Mouse (Mus musculus) stomach, embryonic 14.5 days (tissue): ENCODE data around the gene Dlx6. TPM values are rescaled to one million over a fixed set of nuclear protein-coding genes. Genes with fewer than 3 reads are reported as not detected.

ENCODE experiments used
- ATAC-seq: fragments of 200-750 bp; cut with Nextera tagmentation; 2 replicates; pipeline ENCODE4 v1.8.0; 2017; ENCODE audit warnings: low read depth, moderate TSS enrichment; ENCODE audit not compliant: insufficient number of reproducible peaks, insufficient read depth, low FRiP score
- H3K27ac ChIP-seq: fragments of 300-500 bp; sonication (generic); 2 replicates; pipeline ENCODE4 v1.5.1; 2014; ENCODE audit warnings: mild to moderate bottlenecking, low read length, moderate library complexity, mixed read lengths
- H3K27me3 ChIP-seq: fragments of 300-500 bp; sonication (generic); 2 replicates; pipeline ENCODE4 v1.6.1; 2014; ENCODE audit warnings: low read length, control low read depth, mixed read lengths; ENCODE audit not compliant: control insufficient read depth, insufficient read depth
- H3K36me3 ChIP-seq: fragments of 300-500 bp; sonication (generic); 2 replicates; pipeline ENCODE4 v1.6.1; 2014; ENCODE audit warnings: mild to moderate bottlenecking, control low read depth, low read length, moderate library complexity, mixed read lengths; ENCODE audit not compliant: control insufficient read depth, insufficient read depth
- H3K4me1 ChIP-seq: fragments of 300-500 bp; sonication (generic); 2 replicates; pipeline ENCODE4 v1.6.1; 2014; ENCODE audit warnings: low read length, control low read depth, mixed read lengths; ENCODE audit not compliant: control insufficient read depth, insufficient read depth
- H3K4me2 ChIP-seq: fragments of 300-500 bp; sonication (generic); replicated peaks from 2 replicates; pipeline ENCODE4 v1.6.1; 2014; ENCODE audit warnings: low read depth, low read length, control low read depth
- H3K4me3 ChIP-seq: fragments of 300-500 bp; sonication (generic); 2 replicates; pipeline ENCODE4 v1.5.1; 2014; ENCODE audit warnings: low read depth, low read length, control low read depth
- H3K9ac ChIP-seq: fragments of 300-500 bp; sonication (generic); replicated peaks from 2 replicates; pipeline ENCODE4 v1.6.1; 2014; ENCODE audit warnings: low read depth, mild to moderate bottlenecking, control low read depth, low read length, moderate library complexity, mixed read lengths
- H3K9me3 ChIP-seq: fragments of 300-500 bp; sonication (generic); 2 replicates; pipeline ENCODE4 v1.6.1; 2016; ENCODE audit warnings: low read depth, low read length, control low read depth; ENCODE audit not compliant: control insufficient read depth
- WGBS: fragments of 180-500 bp; shearing (Covaris S2); extraction: QIAGEN DNeasy Blood & Tissue Kit; methylation state at CpG from one replicate; pipeline ENCODE4 v1.1.7; 2014; 5-methylcytosine and 5-hydroxymethylcytosine counted together
- polyA plus RNA-seq: library from polyadenylated mRNA; unstranded; fragments of >200 nt; fragmentation: Nextera tagmentation; extraction: Ambion mirVana; gene quantifications from 2 replicates; pipeline ENCODE4 v1.2.1, GENCODE M21; 2014

The Dlx6 gene
- polyA plus RNA-seq, 1 experiment from 2014 or later = 0.42 TPM

DNA sequence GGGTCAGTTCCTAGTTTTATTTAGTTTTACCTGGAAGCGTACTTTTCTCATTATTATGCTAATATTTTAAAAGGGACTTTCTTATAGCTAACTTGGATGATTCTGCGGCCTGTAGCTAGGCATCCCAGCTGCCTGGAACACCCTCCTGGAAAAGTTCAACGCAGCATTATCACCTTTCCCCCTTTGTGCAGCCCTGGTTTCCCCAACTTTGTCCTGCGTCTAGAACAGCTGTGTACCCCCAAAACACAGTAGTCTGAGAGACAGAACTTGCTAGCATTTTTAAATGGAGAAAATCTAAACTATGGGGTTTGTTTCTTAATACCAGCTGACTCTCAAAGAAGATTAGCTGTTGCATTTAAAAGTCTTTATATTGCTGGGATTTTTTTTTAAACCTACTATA is 14.6 kb upstream of the Dlx6 start:
- no peaks in the 10 kb centered on the region for H3K4me1 ChIP-seq
- H3K36me3 ChIP-seq = no peaks in the 10 kb centered on the region
- H3K27ac ChIP-seq = no peak overlapping the region
- no peak for ATAC-seq
- no peak overlapping the region for H3K4me3 ChIP-seq
- WGBS = 19% methylated on average over 4 of the region's 4 CpGs
- H3K9me3 ChIP-seq = no peaks in the 10 kb centered on the region
- H3K9ac ChIP-seq = no peak overlapping the region
- no peak overlapping the region for H3K4me2 ChIP-seq
- H3K27me3 ChIP-seq = peaks cover 58% of the 10 kb centered on the region

DNA sequence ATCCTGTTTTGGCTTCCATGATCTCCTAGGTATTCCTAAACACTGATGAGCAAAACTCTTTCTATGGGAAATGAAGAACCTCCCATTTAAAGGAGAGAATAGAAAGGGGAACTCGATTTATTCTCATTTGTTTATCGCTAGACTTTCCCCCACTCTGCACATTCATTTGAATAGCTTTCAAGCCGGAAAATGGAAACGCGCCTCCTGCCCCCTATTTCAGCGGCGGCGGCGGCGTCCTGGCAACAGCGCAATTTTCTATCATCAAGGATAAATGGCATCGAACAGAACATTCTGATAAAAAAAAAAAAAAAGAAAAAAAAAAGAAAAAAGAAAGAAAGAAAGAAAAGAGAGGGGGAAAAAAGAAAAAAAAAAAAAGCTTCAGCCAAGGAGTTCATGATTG is 13.4 kb upstream of the Dlx6 start:
- Histone ChIP-seq H3K9me3 (no peaks in the 10 kb centered on the region), H3K9ac (no peak overlapping the region), H3K4me2 (no peak overlapping the region), H3K4me3 (no peak overlapping the region), H3K36me3 (no peaks in the 10 kb centered on the region), H3K27me3 (peaks cover 63% of the 10 kb centered on the region), H3K27ac (no peak overlapping the region), H3K4me1 (no peaks in the 10 kb centered on the region)
- WGBS = 2% methylated on average over 12 of the region's 12 CpGs
- ATAC-seq = no peak

DNA sequence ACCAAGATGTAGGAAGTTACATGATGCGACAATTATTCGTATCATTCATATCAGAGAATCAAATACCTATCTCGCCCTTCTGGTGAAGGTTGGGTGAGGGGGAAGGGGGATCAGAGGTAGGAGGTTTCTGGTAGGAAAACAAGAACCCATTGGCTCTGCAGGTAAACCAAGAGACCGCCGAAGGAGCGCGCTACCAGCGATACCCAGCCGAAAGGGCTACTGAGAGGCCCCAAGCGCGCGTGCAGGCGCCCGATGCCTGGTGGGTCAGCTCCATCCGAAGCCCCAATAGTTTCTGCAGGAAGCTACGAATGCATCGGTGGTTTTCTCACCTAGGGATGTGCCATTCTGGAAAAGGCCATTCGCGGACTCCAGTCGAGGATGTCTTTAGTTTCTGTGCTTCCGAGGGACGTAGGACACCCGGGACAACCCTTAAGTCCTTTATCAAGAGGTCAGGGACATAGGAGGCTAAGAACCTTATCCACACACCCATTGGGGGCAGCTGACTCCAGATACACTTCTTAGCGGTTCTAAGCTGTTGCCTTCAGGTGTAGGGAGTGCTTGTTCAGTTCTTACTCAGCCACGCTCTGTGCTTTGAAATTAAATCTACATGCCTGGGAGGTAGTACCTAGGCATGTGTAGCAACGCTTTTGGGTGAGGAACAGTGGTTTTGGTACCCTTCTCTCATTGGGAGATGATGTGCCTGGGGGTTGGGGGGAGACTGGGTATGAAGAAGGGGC is 12.6 kb upstream of the Dlx6 start:
- peaks cover 66% of the 10 kb centered on the region for H3K27me3 ChIP-seq

DNA sequence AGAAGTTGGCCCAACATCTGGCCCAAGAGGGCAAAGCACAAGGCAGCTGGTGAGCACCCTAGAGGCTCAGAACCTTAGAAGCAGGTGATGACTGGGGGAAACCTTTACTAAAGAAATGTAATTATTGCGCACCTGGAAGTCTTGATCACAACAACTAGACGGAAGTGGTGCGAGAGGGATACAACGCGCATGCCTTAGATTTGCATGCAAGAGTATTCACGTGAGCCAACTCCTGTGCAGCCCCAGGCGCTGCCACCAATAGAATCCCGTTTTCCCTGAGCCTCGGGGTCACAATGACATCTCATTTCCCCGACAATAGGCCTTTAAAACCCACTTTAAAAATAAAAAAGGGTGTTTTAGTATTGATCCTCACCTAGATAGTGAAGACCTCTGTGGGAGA is 12.0 kb upstream of the Dlx6 start:
- H3K36me3 ChIP-seq = no peaks in the 10 kb centered on the region
- no peak overlapping the region for H3K4me2 ChIP-seq
- H3K9ac ChIP-seq = no peak overlapping the region
- no peak overlapping the region for H3K27ac ChIP-seq
- peaks cover 72% of the 10 kb centered on the region for H3K27me3 ChIP-seq
- no peak for ATAC-seq
- no peak overlapping the region for H3K4me3 ChIP-seq
- 3% methylated on average over 10 of the region's 10 CpGs for WGBS
- no peaks in the 10 kb centered on the region for H3K4me1 ChIP-seq
- H3K9me3 ChIP-seq = no peaks in the 10 kb centered on the region

More for the DNA sequence above, 12.6 kb upstream of the Dlx6 start:
- Histone ChIP-seq H3K9ac (no peak overlapping the region), H3K27ac (no peak overlapping the region), H3K36me3 (no peaks in the 10 kb centered on the region), H3K4me1 (no peaks in the 10 kb centered on the region), H3K4me2 (no peak overlapping the region), H3K9me3 (no peaks in the 10 kb centered on the region), H3K4me3 (no peak overlapping the region)
- 2% methylated on average over 26 of the region's 26 CpGs for WGBS
- ATAC-seq = no peak

DNA sequence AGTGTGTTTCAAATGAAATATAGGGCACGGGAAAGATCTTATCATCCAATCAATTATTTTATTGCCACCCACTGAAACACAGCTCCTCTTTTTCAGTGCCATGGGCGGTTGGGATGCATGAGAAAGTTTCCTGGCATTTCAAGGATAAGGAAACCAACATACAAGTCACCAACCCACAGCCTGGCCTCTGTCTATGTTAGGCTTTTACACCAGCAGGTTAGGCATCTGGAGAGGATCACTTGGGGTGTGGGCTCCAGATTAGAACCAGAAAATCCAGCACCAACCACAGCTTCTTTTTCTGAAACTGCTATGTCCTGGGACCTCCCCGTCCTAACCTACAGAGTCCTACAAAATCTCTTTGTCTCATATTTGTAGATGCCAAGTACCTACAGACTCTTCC is 10.2 kb upstream of the Dlx6 start:
- ATAC-seq = no peak
- WGBS = 20% methylated on average over 3 of the region's 3 CpGs
- H3K27me3 ChIP-seq = peaks cover 78% of the 10 kb centered on the region
- H3K36me3 ChIP-seq = no peaks in the 10 kb centered on the region
- H3K4me3 ChIP-seq = no peak overlapping the region
- no peak overlapping the region for H3K27ac ChIP-seq
- H3K4me1 ChIP-seq = no peaks in the 10 kb centered on the region
- H3K4me2 ChIP-seq = no peak overlapping the region
- no peak overlapping the region for H3K9ac ChIP-seq
- H3K9me3 ChIP-seq = no peaks in the 10 kb centered on the region

DNA sequence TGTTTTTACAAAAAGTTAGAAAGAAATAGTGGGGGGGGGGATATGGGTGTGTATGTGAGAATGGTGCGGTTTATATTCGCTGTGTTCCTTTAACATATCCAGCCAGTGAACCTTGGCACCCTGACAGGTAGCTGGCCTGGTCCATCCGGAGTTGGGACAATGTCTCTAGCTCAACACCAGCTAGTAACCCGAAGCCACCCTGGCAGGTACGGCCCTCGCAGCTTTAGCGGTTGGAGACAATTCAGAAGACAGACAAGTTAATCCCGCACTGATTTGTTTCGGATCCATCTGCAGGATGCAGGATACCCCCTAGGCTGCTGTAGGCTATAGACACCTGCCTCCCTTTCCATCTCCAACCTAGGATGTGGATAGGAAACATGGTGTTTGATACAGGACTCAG is 9.0 kb upstream of the Dlx6 start:
- Histone ChIP-seq H3K4me1 (no peaks in the 10 kb centered on the region), H3K9ac (no peak overlapping the region), H3K9me3 (no peaks in the 10 kb centered on the region), H3K27ac (no peak overlapping the region), H3K36me3 (no peaks in the 10 kb centered on the region), H3K27me3 (peaks cover 80% of the 10 kb centered on the region), H3K4me2 (no peak overlapping the region), H3K4me3 (no peak overlapping the region)
- 2% methylated on average over 9 of the region's 9 CpGs for WGBS
- ATAC-seq = no peak

DNA sequence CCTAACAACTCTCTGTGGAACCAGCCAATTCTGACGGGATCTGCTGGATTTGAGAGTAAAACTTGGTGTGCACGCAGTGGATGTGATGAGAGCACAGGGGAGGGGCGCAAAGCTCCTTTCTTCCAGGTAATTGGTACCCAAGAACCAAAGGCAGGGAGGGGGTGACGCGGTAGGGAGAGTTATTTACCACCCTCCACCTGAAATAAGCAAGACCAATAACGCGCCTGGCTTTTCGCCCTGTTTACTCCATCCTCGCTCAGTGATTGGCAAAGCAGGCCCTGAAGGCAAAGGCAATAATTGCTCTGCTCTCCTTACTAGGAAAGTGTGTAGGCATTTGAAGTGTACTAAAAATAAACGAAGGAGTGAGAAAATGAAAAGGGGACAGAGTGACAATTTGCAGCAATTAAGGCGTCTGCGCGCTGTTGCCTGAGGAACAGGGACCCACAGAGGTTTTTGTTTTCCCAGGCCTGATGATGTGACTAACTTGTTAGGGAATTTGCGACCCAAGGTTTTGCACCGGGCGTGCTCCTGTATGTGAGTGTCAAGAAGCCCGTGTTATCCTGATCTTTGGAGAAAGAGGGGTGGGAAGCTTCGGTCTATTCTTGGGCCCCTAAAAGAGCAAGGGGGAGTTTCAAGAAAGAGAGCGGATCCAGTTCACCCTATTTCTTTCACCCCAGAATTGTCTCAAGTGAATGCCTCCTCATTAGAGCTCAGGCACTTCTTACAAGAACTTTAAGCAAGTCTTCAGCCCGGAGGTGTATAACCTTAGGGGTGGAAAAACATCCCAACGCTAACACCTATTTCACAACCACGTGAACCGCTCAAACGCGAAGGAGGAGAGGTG is 8.0 kb upstream of the Dlx6 start:
- Histone ChIP-seq H3K9me3 (no peaks in the 10 kb centered on the region), H3K4me2 (no peak overlapping the region), H3K9ac (no peak overlapping the region), H3K27ac (no peak overlapping the region), H3K36me3 (no peaks in the 10 kb centered on the region), H3K27me3 (peaks cover 84% of the 10 kb centered on the region), H3K4me3 (no peak overlapping the region), H3K4me1 (no peaks in the 10 kb centered on the region)
- 2% methylated on average over 25 of the region's 25 CpGs for WGBS
- ATAC-seq = no peak

DNA sequence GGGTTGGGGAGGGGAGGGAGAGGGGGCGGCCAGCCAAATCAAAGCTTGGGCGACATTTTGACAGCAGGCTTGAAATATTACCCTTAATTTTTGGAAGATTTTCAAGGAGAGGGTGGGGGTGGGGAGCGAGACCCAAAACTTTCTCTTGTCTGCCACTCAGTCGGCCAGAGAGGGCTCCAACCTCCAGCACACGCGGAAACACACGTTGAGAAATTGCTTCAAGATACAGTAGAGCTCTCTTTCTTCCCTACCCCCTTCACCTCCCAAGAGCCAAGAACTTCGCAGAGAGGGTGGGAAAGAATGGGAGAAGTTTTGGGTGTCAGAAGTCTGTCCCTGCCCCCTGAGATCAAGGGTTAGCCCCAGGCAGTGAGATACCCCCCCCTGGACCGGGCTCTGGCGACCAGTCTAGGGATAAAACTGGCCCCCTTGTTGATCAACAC is 7.4 kb upstream of the Dlx6 start:
- no peaks in the 10 kb centered on the region for H3K4me1 ChIP-seq
- no peaks in the 10 kb centered on the region for H3K36me3 ChIP-seq
- 1% methylated on average over 10 of the region's 10 CpGs for WGBS
- ATAC-seq = peak; percentile 42; the same call in 1 of the 2 replicates
- H3K4me3 ChIP-seq = no peak overlapping the region
- no peaks in the 10 kb centered on the region for H3K9me3 ChIP-seq
- no peak overlapping the region for H3K27ac ChIP-seq
- H3K4me2 ChIP-seq = no peak overlapping the region
- peaks cover 77% of the 10 kb centered on the region for H3K27me3 ChIP-seq
- H3K9ac ChIP-seq = no peak overlapping the region
